Mouse (Mus musculus) testis, adult 2 months (tissue): ENCODE results near the gene Irf8.

Experiments used
- CTCF ChIP-seq: fragments of 200-500 bp; IDR thresholded peaks from 2 replicates; pipeline ENCODE4 v1.5.1; 2012; ENCODE audit warnings: low read depth, mild to moderate bottlenecking, inconsistent platforms, low read length, moderate library complexity; ENCODE audit not compliant: control insufficient read depth, insufficient read depth, insufficient replicate concordance
- POLR2A ChIP-seq: fragments of 200-500 bp; IDR thresholded peaks from 2 replicates; pipeline ENCODE4 v1.6.1; 2012; ENCODE audit warnings: low read depth, mild to moderate bottlenecking, inconsistent platforms, low read length, moderate library complexity; ENCODE audit not compliant: control insufficient read depth

DNA sequence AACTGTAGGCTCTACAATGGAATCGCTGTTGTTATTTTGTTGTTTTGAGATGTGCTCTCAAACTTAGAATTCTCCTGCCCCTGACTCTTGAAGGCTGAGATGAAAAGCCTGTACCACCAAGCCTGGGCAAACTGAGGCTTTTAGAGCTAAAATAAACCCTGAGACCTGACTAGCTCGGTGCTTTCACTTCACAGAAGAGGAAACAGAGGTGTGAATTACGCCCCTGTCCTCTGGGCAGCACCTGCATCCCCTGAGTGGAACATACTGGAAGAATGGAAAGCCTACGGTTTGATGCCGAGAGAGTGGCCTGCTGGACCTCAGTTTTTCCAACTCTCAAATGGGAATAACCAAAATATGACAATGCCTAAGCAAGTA lies 10.6 kb upstream of the Irf8 start:
- TF ChIP-seq POLR2A (no peak), CTCF (no peak)
